Mouse (Mus musculus) CH12F3 (cell line): Measurements from ENCODE around the gene Olfr788.

Experiments
- in situ Hi-C: fragments of 300-500 bp; cut with MboI; formaldehyde crosslinking; loops from 2 replicates; pipeline ENCODE4 v1.14.3; 2020; ENCODE audit warnings: low sequenced_read_pairs

Gene Olfr788

DNA sequence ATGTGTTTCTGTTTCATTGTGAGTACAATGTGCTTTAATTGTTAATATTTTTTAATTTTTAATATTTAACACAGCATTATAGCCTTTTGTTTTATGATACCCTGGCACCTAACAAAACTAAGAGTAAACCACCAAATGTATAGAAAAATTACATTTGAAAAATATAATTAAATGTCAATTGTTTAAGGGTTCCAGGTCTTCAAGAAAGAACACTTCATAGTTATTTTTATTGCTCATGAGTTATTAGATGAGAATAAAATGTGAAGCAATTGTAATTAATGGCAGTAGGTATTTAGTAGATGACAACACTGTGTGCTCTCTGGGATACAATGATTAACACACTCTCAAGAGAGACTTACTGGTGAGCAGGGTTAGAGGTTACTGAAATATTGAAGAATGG lies at the start of gene Olfr788:
Gene Olfr788 (plus strand): TSS at position 301 of the 400 bp plus-strand sequence.
- in situ Hi-C loops = no loop called here

DNA sequence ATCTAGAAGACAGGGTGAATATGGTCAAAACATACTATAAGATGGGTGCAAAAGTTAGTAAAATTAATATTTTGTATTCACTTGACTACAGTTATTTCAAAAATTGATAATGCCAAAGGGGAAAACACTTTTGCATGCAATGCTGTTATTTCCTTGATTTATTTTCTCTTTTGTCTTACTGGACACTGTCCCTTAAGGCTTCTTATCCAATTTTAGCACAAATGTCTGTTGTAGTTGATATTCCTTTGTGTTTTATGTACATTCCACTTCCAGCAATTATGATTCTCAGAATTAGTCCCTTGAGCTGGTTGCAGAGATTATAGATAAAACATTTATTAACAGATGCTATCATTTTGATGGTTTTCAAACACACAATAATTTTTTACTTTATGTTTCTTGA lies 43.8 kb upstream of the Olfr788 start, which contains the start of gene Olfr786:
Gene Olfr786 (plus strand): TSS at position 301 of the 400 bp plus-strand sequence.
- in situ Hi-C loops = no loop called here

DNA sequence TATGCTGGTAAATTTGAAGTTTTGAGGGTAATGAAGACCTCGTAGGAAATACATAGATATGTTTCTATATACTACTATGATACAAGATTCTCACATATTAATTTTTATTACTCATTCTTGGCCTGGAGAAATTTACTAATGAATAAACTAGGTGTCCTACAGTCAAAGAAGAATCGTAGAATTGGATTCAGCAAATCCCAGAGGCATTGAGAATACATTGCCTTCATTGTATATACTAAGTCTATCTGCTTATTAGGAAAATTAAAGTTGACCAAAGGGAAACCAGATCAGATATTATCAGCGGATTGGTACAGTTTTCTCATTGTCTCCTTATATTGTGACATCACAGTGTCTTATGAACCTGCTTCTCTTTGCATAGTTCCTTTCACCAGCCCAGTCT lies 9.2 kb upstream of the Olfr788 start, which contains the start of gene Olfr787:
Gene Olfr787 (plus strand): TSS at position 301 of the 400 bp plus-strand sequence.
- in situ Hi-C loops = no loop called here

DNA sequence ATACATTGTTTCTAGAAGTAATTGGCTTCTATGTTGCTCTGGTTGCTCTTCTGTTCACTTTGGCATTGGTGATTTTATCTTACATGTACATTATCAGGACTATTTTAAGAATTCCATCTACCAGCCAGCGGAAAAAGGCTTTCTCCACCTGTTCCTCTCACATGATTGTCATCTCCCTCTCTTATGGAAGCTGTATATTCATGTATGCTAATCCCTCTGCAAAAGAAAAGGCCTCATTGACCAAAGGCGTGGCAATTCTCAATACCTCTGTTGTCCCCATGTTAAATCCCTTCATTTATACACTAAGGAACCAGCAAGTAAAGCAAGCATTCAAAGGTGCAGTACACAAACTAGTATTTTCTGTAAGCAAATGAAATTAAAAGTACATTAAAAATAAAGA lies 2.5 kb downstream of the Olfr788 start:
- in situ Hi-C loops = no loop called here

DNA sequence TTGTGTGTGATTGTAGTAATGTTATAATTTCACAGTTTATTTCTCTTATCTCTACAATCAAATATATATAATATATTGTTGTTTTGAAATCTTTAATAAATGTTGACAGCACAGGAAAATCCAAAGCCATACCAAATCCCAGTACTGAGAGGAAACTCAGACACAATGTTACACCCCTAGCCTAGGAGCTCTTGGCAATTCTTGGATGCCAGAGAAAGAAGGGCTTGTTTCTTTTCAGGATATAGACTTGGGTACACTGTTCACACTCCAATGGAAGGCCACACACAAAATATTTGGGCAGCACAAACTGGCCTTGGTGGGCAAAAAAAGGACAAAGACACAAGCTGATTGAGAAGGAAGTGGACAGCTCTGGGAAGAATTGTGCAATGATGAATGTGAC lies 2.9 kb downstream of the Olfr788 start:
- in situ Hi-C loops = no loop called here

DNA sequence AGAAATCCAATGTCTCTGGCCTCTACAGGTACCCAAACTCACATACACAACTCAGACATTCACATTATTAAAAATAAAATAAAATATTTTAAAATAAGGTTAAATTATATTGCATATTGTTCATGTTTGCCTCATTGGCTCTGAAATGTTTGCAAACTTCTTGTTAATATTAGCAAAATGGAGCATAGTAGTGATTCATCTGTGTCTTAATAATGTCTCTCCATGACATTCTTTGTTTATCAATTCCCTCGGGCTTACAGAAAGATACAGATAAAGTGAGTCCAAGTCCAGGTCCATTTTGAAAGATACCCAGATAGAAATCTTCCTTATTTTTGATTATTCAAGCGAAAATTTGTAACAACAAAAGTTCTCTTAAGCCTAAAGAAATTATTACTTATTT lies 13.7 kb downstream of the Olfr788 start, which contains the start of gene Olfr789:
Gene Olfr789 (plus strand): TSS at position 301 of the 400 bp plus-strand sequence.
- in situ Hi-C loops = no loop called here

DNA sequence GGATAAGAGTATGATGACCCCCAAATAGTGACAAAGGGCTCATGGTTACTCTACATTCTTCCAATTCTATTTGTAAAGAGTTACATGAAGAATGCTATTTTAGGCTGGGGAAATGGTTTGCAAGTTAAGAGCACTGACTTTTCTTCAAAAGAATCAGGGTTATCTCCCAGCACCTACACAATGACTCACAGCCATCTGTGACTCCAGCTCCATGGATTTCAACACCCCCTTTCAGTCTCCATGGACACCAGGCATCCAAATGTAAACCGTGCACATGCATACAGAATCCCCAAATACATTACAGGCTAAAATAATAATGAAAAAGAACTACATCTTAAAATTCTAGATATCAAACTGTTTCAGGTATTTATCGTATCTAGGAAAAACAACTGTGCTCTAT lies 19.3 kb downstream of the Olfr788 start:
- in situ Hi-C loops = no loop called here

DNA sequence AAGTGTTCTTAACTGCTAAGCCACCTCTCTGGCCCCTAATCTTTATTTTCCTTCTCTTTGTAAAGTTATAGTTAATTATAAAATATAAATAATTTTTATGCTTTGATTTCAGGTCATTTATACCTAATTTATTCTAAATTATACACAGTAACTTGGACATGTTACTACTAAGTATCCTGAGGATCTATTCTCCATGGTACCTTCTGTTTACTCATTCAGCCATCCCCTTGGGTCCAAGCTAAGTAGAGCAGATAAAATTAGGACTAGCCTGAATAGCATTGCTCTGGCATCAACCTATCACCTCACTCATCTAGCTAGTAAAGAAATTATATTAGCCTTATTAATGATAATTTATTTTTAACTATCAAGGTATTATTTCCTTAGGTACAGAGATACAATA lies 27.4 kb downstream of the Olfr788 start, which contains the start of gene Olfr790:
Gene Olfr790 (plus strand): TSS at position 301 of the 400 bp plus-strand sequence.
- in situ Hi-C loops = no loop called here

DNA sequence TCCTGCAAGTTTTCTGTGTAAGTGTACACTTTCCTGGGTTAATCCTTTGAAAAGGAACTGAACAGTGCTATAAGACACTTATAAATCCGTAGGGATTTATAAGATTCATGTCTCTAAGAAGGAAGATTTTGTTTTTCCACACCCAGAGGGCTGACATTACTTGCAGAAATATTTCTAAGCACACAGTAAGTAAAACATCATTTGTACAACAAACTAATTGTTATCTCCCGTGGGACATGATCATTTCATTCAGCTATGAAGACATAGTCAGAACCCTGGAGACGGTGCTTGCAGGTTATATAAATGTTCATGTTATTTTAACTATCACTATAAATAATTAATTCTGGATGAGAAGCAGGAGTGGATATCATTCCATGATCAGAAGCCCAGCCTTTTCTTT lies 50.7 kb downstream of the Olfr788 start, which contains the start of gene Olfr791:
Gene Olfr791 (plus strand): TSS at position 301 of the 400 bp plus-strand sequence.
- in situ Hi-C loops = no loop called here
